Mouse (Mus musculus): ENCODE results near the gene Anapc16.

Anapc16 gene

DNA sequence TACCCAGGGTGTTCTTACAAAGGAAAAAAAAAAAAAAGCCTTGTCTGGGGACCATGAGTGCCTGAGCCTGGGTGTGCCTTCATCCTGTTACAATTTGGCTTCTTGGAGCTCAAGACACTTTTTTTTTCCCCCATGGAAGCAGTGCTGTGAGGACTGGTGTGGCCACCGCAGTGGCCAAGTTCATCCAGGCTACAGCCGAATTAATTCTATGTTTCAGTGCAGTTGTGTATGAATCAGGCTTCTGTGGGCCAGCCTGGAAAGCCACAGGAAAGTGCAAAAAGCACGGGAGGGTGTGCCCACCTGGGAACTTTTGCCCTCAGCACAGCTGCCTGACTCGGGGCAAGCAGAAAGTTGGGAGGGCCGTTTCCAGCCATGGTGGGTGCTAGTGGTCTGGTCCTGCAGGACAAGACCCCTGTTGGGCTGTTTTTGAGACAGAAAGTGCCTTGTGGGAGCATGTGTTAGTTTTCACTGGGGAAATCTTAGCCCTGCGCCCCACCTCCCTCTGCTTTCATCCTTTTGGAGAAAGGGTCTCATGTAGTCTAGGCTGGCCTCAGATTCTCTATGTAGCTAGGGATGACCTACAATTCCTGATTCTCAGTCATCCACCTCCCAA, 32.4 kb downstream of the Anapc16 start:
- no peak for DNase-seq (ENCODE audit: low spot score)

DNA sequence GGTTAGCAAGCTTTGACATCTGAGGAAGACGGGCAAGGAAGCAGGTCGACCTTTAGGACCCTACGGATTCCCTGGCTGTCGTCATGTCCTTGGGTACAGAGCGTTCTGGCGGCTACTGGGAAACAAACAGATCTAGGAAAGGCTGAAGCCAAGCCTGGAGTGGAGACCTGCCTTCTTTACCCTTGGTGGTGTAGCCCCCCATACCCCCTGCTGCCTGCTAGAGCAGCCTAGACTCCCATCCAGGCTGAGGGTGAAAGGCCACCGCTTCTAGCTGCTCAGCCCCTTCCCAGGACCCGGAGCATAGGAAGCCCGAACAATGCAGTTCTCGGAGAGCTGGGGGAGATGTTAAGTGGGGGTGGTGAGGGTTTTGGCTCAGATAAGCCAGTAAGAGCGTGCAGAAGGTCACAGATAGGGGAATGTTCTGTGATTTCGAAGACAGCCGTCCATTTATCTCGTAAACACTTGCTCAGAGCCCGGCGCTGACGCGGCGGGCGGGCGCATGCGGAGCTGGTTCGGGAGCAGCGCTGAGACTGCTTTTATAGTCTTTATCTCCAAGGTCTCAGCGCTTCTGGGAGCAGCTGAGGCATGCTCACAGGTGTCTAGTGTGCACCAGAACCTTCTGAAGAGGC, 33.0 kb downstream of the Anapc16 start:
- peak; percentile 90 for DNase-seq (ENCODE audit: low spot score)

- DNase-seq (ENCODE audit: low spot score): no peak
Measured at GRCm38 (mm10) chr10:59967309-59967942, 35.5 kb downstream of the Anapc16 start.

DNA sequence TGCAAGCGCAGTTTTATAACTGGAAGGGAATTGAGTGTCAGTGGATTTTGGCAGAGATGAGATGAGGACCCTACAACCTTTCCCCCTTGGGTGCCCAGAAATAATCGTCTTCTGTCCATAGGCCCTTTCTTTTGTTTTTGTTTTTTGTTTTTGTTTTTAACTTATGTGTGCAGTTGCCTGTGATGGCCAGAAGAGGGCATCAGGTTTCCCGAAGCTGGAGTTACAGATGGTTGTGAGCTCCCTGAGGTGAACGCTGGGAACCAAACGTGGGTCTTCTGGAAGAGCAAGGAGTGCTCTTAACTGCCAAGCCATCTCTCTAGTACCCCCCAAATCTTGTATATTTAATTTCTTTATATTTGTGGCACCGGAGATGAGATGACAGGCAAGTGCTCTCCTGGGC, 36.2 kb downstream of the Anapc16 start:
- DNase-seq (ENCODE audit: low spot score): no peak

DNA sequence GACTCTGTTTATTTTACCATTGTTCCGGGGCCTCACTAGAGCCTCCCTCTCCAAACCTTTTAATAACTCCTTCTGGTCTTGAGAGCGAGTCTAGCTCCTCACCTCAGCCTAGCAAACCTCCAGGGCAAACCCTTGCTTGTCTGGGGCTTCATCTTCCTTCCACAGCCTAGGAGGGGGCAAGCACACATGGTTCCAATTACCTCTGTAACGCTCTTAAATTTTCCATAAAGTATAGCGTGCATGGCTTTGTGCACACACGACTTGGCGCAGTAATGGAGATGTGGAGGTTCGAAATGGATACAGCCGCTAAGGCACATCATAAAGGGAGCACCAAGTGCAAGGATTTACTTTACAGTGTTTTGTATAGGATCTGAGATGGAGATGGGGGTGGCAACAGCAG, 37.1 kb downstream of the Anapc16 start:
- DNase-seq (ENCODE audit: low spot score): peak; percentile 56

- no peak for DNase-seq (ENCODE audit: low spot score)
Measured at GRCm38 (mm10) chr10:59965362-59965695, 37.6 kb downstream of the Anapc16 start.

DNA sequence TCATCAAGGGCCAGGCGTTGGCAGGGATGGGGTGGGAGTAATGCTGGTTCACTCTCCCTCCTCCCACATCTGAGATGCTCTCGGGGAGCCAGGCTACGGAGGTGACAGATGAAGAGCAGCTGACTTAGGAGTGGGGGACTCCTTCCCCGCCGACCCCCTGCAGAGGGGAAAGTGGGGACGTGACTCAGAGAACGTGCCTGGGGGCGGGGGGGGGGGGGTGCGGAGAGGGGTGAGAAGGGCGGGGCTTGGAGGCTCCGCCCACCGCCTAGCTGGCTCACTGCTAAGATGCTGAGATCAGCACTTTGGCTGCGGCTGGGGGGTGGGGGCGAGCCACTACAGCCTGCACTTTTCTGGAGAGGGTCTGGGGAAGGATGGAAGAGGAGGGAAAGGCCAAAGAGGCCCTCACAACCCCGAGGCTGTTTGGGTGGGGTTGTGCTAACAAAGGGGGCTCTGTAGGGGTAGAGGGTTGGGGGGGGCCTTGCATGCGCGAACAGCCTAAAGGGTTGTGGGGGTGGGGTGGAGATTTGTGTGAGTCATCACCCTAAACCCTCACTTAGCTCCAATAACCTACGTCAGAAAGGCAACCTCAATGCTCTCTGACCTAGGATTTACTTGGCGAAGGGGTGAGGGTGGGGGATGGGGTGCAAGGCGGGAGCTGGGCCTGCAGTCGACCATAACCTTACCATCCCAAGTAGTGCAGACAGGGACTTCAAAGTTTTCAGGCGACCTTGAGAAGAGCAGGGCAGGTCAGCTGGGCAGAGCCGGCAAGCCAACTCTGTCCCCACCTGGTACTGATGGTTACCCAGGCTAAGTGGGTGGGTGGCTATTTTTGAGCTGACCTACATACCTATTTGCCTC, 38.2 kb downstream of the Anapc16 start:
- peak; percentile 68 for DNase-seq (ENCODE audit: low spot score)

DNA sequence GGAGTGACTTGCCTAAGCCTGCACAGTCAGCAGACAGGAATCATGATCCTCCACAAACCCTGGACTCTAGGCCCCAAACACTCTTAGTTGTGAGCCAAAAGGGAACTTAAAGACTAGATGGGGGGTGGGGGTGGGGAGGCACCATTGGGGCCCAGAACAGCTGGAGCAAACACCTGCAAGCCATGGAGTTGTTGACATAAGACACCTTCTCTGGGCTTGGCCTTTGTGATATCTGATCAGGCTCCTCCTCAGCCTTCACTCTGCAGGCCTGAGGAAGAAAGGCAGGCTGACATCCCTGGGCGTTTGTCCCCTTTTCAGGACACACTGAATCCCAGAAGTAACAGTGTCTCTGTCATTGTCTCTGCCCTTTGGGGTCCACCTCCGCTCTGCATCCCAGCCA, 39.3 kb downstream of the Anapc16 start:
- no peak for DNase-seq (ENCODE audit: low spot score)

GRCm38 (mm10) chr10:59959517-59959916, 43.4 kb downstream of the Anapc16 start:
- DNase-seq (ENCODE audit: low spot score): no peak

- no peak for DNase-seq (ENCODE audit: low spot score)
Measured at GRCm38 (mm10) chr10:59958458-59958857, 44.5 kb downstream of the Anapc16 start.

DNA sequence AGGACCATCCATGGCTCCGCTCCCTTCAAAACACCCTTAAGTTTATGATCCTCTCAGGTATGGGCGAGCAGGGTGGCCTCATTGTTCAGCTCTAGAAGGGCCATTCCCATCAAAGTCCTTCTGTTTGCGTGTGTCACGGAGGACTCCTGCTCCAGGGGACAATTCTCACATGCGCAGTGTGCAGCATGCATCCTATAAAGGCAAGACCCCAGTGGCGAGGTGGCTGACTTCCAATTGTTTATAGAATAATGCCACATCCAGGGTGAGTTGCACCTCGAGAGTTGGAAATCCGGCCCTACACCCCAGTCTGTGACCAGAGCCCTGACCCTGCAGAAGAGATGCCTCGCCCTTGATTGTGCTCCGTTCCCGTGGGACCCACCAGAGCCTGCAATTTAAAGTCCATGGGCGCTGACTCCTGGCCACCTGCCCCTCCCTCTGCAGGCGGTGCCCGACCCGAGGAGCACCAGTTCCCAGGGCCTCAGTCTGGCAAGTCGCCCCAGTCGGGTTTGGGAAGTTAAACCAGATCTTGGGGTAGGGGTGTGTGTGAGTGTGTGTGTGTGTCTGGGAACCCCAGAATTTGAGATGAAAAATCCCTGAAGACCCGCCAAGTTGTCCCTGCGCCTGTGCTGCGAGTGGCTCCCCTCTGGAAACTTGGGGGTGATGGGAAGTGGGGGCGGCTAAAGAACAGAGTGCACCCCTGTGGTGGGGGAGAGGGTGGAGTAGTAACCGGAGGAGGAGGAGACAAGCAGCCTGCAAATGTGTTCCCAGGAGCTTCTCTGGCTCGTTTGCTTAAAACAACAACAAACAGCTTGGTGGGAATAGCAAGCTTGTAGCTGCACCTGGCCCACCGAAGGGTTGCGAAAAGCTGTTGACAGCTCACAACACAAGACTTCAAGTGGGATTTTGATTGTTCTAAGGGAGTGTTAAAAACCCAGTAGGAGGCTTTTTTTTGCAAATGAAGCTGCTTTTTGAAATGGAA, 45.5 kb downstream of the Anapc16 start:
- no peak for DNase-seq (ENCODE audit: low spot score)

GRCm38 (mm10) chr10:59956681-59957080, 46.3 kb downstream of the Anapc16 start:
- no peak for DNase-seq (ENCODE audit: low spot score)

GRCm38 (mm10) chr10:59953564-59954039, 49.3 kb downstream of the Anapc16 start:
- DNase-seq (ENCODE audit: low spot score): no peak

DNA sequence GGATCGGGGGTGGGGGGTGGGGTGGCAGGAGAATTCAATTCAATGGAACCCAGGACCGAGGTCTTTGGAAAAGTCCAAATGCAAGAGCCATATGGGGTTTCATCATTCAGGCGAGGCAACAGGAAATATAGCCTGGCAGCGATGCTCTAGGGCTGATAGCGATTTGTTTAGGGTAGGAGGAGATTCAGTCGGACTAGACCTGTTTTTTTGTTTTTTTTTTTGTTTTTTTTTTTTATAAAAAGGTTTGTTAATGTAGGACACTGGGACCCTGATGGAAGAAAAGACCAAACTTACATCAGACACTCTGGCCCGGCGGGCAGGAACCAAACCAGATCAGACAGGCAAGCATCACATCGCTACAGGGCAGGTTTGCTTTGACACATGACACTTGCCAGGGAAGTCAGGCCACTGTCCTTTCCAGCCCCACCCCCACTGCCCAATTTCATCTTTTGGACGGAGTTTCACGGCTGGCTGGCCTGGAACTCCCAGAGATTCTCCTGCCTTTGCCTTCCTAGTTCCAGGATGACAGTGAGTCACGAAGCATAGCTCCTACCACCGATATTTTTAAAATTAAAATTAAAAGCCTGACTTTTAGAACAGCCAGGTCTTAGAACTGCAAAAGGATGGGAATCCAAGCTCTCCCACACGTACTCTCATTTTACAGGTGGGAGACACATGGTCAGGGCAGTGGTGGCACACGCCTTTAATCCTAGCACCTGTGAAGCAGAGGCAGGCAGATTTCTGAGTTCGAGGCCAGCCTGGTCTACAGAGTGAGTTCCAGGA, 50.0 kb downstream of the Anapc16 start:
- DNase-seq (ENCODE audit: low spot score): peak; percentile 77

- peak; percentile 80 for DNase-seq (ENCODE audit: low spot score)
Measured at GRCm38 (mm10) chr10:59952152-59952780, 50.7 kb downstream of the Anapc16 start.

GRCm38 (mm10) chr10:59951211-59952151, 51.5 kb downstream of the Anapc16 start, which contains the start of gene Ddit4:
Gene Ddit4, minus strand, starts transcription at chr10:59951834.
- DNase-seq (ENCODE audit: low spot score): peak; percentile 100

GRCm38 (mm10) chr10:59950716-59951191, 52.2 kb downstream of the Anapc16 start:
- DNase-seq (ENCODE audit: low spot score): peak; percentile 83

GRCm38 (mm10) chr10:59949783-59950605, 52.9 kb downstream of the Anapc16 start:
- DNase-seq (ENCODE audit: low spot score): no peak
